Mouse (Mus musculus): Measurements from ENCODE around the gene Slc30a1.

GRCm38 (mm10) chr1:191930525-191931105, 24.0 kb downstream of the Slc30a1 start:
- TF ChIP-seq CTCF (IDR thresholded peaks at IDR 0.05; ENCODE audit: borderline replicate concordance, insufficient read depth, low read depth, low read length) (no peak), POLR2A (IDR thresholded peaks at IDR 0.05; ENCODE audit: borderline replicate concordance, insufficient read depth, low read length) (no peak)
